Mouse (Mus musculus): ENCODE data around the gene Efcab7.

- TF ChIP-seq CTCF (IDR thresholded peaks at IDR 0.05; ENCODE audit: borderline replicate concordance, extremely low read depth, insufficient read depth, insufficient read length) = no peak
- no peak for TF ChIP-seq POLR2A (IDR thresholded peaks at IDR 0.05; ENCODE audit: borderline replicate concordance, extremely low read depth, insufficient read depth, insufficient read length, poor library complexity, severe bottlenecking)
Observed at GRCm38 (mm10) chr4:99928521-99928920, 99.5 kb downstream of the Efcab7 start.
